Mouse (Mus musculus) liver, embryonic 11.5 days (tissue): ENCODE results near the gene Svopl. TPM values are rescaled to one million over a fixed set of nuclear protein-coding genes. Genes with fewer than 3 reads are reported as not detected.

Experiments used
- ATAC-seq: fragments of 200-750 bp; cut with Nextera tagmentation; replicated peaks from 2 replicates; pipeline ENCODE4 v1.8.0; 2017; ENCODE audit warnings: moderate number of reproducible peaks, mild to moderate bottlenecking, moderate TSS enrichment, moderate library complexity; ENCODE audit not compliant: low FRiP score
- DNase-seq: peaks from one replicate; pipeline ENCODE4 v3.0.0-alpha.2; 2017; ENCODE audit warnings: low spot score
- H3K27ac ChIP-seq: fragments of 300-500 bp; sonication (generic); 2 replicates; pipeline ENCODE4 v1.5.1; 2014; ENCODE audit warnings: mild to moderate bottlenecking, low read depth, low read length, control low read depth
- H3K27me3 ChIP-seq: fragments of 300-500 bp; sonication (generic); replicated peaks from 2 replicates; pipeline ENCODE4 v1.6.1; 2014; ENCODE audit warnings: low read length, mixed read lengths; ENCODE audit not compliant: control insufficient read depth, insufficient read depth
- H3K36me3 ChIP-seq: fragments of 300-500 bp; sonication (generic); 2 replicates; pipeline ENCODE4 v1.6.1; 2014; ENCODE audit warnings: mild to moderate bottlenecking, low read length, moderate library complexity, mixed read lengths; ENCODE audit not compliant: control insufficient read depth, insufficient read depth
- H3K4me1 ChIP-seq: fragments of 300-500 bp; sonication (generic); replicated peaks from 2 replicates; pipeline ENCODE4 v1.6.1; 2014; ENCODE audit warnings: low read length, mixed read lengths; ENCODE audit not compliant: control insufficient read depth, insufficient read depth
- H3K4me2 ChIP-seq: fragments of 300-500 bp; sonication (generic); 2 replicates; pipeline ENCODE4 v1.6.1; 2014; ENCODE audit warnings: mild to moderate bottlenecking, control low read depth, moderate library complexity
- H3K4me3 ChIP-seq: fragments of 300-500 bp; sonication (generic); 2 replicates; pipeline ENCODE4 v1.5.1; 2014; ENCODE audit warnings: low read depth, low read length, control low read depth
- H3K9ac ChIP-seq: fragments of 300-500 bp; sonication (generic); 2 replicates; pipeline ENCODE4 v1.6.1; 2014; ENCODE audit warnings: low read depth, low read length, control low read depth
- H3K9me3 ChIP-seq: fragments of 300-500 bp; sonication (generic); 2 replicates; pipeline ENCODE4 v1.6.1; 2016; ENCODE audit warnings: low read length, inconsistent platforms, mixed read lengths; ENCODE audit not compliant: control insufficient read depth
- WGBS: fragments of 180-500 bp; shearing (Covaris S2); extraction: QIAGEN DNeasy Blood & Tissue Kit; methylation state at CpG from one replicate; pipeline ENCODE4 v1.1.7; 2014; 5-methylcytosine and 5-hydroxymethylcytosine counted together
- polyA plus RNA-seq: library from polyadenylated mRNA; unstranded; fragments of >200 nt; fragmentation: Nextera tagmentation; extraction: Ambion mirVana; gene quantifications from 2 replicates; pipeline ENCODE4 v1.2.1, GENCODE M21; 2014

Svopl gene
- polyA plus RNA-seq, 1 experiment from 2014 or later, result 0.25 TPM

DNA sequence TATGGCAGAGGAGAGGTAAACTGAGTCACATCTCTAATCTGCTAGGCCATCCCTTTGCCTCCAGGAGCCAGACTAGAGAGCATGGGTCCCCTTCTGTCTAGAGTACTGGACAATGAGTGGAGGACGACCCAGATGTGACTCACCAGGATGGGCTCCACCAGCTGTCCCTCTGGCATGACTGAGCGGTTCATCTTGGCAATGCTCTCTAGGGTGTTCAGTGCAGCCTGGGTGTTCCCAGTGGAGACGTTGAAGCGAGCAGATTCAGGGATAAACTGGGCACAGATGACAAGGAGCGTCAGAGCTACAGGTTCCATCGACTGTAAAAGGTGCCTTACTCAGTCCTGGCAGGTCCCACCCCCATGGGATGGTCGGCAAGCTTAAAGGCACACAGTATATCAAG lies 25.4 kb downstream of the Svopl start:
- 75% methylated on average over 7 of the region's 7 CpGs for WGBS
- Histone ChIP-seq H3K9me3 (no peaks in the 10 kb centered on the region), H3K4me2 (no peak overlapping the region), H3K27ac (no peak overlapping the region), H3K9ac (no peak overlapping the region), H3K36me3 (no peaks in the 10 kb centered on the region), H3K27me3 (no peaks in the 10 kb centered on the region), H3K4me1 (no peaks in the 10 kb centered on the region), H3K4me3 (no peak overlapping the region)
- ATAC-seq (no peak), DNase-seq (no peak)

DNA sequence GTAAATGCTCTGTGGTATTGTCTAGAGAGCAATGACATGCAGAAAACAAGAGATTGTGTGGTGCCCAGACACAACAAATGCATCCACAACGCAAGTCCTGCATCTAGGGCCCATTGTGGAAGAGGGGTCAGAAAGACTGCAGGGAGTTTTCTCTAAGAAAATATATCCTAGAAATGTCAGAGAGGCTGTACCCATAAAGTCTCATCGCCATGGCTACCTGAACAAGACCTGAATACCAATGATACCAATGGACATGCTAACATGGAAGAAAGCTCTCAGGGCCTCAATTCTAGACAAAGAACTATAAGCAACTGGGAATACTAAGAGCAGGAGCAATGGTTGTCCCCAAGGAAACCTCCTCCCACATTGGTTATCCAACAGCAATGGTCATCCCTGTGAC lies 34.0 kb downstream of the Svopl start:
- Histone ChIP-seq H3K27me3 (no peaks in the 10 kb centered on the region), H3K4me3 (no peak overlapping the region), H3K4me2 (no peak overlapping the region), H3K4me1 (no peaks in the 10 kb centered on the region), H3K9ac (no peak overlapping the region), H3K9me3 (no peaks in the 10 kb centered on the region), H3K27ac (no peak overlapping the region), H3K36me3 (no peaks in the 10 kb centered on the region)
- 81% methylated on average over 2 of the region's 2 CpGs for WGBS
- no peak for DNase-seq
- ATAC-seq, result no peak

DNA sequence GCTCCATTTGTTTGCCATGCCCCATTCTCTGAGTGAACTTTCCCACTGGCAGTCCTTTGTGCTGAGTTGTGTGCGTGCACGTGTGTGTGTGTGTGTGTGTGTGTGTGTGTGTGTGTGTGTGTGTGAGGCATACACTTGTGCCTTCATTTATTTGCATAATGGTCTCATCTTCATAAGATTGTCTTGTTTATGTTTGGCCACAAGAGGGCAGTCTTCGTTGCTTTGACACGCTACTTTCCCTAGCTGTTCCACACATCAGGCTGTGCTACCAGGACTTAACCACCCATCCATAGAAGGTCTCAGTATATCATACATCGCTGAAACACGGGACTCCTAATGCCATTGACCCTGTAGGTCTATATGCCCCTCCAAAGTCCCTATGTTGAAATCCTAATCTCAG lies 39.3 kb downstream of the Svopl start:
- Histone ChIP-seq H3K36me3 (no peaks in the 10 kb centered on the region), H3K27ac (no peak overlapping the region), H3K4me1 (no peaks in the 10 kb centered on the region), H3K4me3 (no peak overlapping the region), H3K9me3 (no peaks in the 10 kb centered on the region), H3K9ac (no peak overlapping the region), H3K27me3 (no peaks in the 10 kb centered on the region), H3K4me2 (no peak overlapping the region)
- DNase-seq, result no peak
- 6% methylated on average over 6 of the region's 6 CpGs for WGBS
- no peak for ATAC-seq

DNA sequence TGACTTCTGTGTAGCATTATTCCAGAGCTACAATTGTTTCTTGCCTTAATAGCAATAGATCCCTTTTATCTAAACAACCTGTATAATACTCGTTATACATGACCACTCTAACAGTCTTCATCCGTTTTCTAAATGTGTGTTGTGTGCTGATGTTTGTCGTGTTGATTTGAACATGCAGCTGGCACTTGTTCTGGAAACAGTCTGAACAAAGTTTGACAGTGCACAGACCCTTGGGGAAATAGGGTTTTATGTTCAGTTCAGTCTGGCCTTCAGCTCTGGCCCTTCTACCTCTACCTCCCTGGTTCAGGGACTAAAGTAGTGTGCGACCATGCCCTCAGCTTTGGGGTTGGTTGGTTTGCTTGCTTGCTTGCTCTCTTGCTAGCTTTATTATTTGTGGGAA lies 79.4 kb downstream of the Svopl start:
- peaks cover 25% of the 10 kb centered on the region for H3K36me3 ChIP-seq
- DNase-seq (no peak), ATAC-seq (no peak)
- no peaks in the 10 kb centered on the region for H3K9me3 ChIP-seq
- no peak overlapping the region for H3K27ac ChIP-seq
- H3K27me3 ChIP-seq, result no peaks in the 10 kb centered on the region
- H3K4me2 ChIP-seq, result no peak overlapping the region
- no peaks in the 10 kb centered on the region for H3K4me1 ChIP-seq
- 88% methylated on average over 4 of the region's 4 CpGs for WGBS
- no peak overlapping the region for H3K9ac ChIP-seq
- H3K4me3 ChIP-seq, result no peak overlapping the region

DNA sequence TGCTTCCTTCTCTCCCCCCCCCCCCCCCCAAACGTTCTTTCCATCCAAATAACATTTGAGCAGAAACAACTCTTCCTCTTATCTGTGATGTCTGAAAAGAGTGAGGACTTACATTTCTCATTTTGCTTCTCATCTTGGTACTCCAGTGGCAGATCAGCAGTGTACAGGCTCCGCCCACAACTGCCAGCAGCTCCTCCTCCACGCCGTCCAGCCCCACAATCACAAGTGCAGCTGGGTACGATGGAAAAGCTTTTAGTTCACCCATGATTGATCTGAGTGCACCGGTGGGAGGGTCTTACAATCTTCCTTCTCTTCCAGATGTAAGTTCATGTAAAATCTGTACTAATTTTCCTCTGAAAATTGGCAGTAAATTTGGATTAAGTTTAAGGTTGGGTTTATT lies 95.5 kb downstream of the Svopl start:
- peaks cover 8% of the 10 kb centered on the region for H3K36me3 ChIP-seq
- no peak for ATAC-seq
- H3K4me1 ChIP-seq, result no peaks in the 10 kb centered on the region
- H3K4me2 ChIP-seq, result no peak overlapping the region
- H3K4me3 ChIP-seq, result no peak overlapping the region
- H3K9me3 ChIP-seq, result no peaks in the 10 kb centered on the region
- 82% methylated on average over 6 of the region's 6 CpGs for WGBS
- no peak overlapping the region for H3K9ac ChIP-seq
- no peaks in the 10 kb centered on the region for H3K27me3 ChIP-seq
- DNase-seq, result no peak
- no peak overlapping the region for H3K27ac ChIP-seq

DNA sequence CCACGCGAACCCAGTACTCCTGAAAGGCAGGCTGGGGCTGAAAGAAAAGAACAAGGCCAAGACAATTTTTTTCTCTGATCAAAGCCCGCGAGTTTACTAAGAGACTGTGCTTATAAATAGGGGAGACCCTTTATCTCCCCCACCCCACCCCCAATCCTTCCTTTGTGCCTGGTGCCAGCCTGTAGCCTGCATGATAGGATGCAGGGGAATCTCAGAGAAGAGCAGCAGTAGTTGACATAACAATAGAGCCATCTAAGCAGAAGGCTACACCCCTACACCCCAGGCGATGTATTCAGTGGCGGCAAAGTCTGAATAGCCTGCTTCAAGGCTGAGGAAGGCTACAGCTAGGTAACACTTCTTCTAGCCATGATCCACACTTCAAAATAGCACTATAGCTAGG lies 110.3 kb downstream of the Svopl start:
- Histone ChIP-seq H3K4me1 (no peaks in the 10 kb centered on the region), H3K9me3 (no peaks in the 10 kb centered on the region), H3K4me2 (no peak overlapping the region), H3K27me3 (no peaks in the 10 kb centered on the region), H3K4me3 (no peak overlapping the region), H3K27ac (no peak overlapping the region), H3K9ac (no peak overlapping the region), H3K36me3 (peaks cover 4% of the 10 kb centered on the region; the same call in 1 of the 2 replicates)
- 73% methylated on average over 6 of the region's 6 CpGs for WGBS
- ATAC-seq (no peak), DNase-seq (no peak)

Other genes with a start within 250 kb of the Svopl start
- gene Trim24, start 176.2 kb downstream of the Svopl start, polyA plus RNA-seq, result 14.1 and 15.1 TPM in 2 replicates
- gene Tmem213, start 62.3 kb upstream of the Svopl start, polyA plus RNA-seq, result not detected in 2 replicates
- 0.27 and 0.29 TPM in 2 replicates for gene Atp6v0a4, start 77.6 kb upstream of the Svopl start, polyA plus RNA-seq
- gene D630045J12Rik, start 207.0 kb upstream of the Svopl start, polyA plus RNA-seq, result 3.0 TPM in 2 replicates